ENCODE assay signal across 18 mouse cellular contexts in the genomic region with DNA sequence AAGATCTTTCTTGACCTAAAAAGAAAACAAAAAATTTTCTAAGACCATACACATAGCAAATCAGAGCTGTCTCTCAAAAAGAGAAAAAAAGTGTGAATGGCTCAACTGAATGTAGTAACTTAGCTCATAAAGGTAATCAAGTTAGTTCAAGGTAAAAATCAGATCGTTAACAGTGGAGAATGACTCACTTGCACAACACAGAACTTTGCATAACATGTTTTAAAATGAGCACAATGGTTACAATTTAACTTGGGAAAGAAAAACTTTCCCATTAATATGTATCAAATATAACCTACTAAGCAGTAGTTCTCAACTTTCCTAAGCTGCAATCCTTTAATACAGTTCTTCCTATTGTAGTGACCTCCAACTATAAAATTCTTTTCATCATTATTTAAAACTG. TPM values are rescaled to one million over a fixed set of nuclear protein-coding genes. Genes with fewer than 3 reads are reported as not detected.
"Had no signal": no experiment of that assay in that cellular context is flagged by ENCODE, and none has a peak within 500 bp of the region (broad histone marks: within the 10 kb centered on the region; RNA-seq: fewer than 3 reads in every experiment).

No protein-coding gene starts in this region.

- H3K4me2 ChIP-seq: neural tube, embryonic 15.5 days; stomach, embryonic 15.5 days had no signal

- H3K9me3 ChIP-seq: neural tube, embryonic 15.5 days; stomach, embryonic 15.5 days had no signal

- H3K4me3 ChIP-seq: neural tube, embryonic 15.5 days; stomach, embryonic 15.5 days had no signal

- H3K9ac ChIP-seq: neural tube, embryonic 15.5 days; stomach, embryonic 15.5 days had no signal

- DNase-seq: retina, postnatal 1 day; right cerebral cortex, adult 18-20 months; right cerebral cortex, postnatal 14 days; right cerebral cortex, postnatal 25 days; right cerebral cortex, postnatal 4 days; spleen, adult 18-20 months; thymus, adult 18-20 months; thymus, adult 2 months; thymus, postnatal 14 days; thymus, postnatal 25 days; thymus, postnatal 36 days; thymus, postnatal 4 days had no signal

- H3K27me3 ChIP-seq: neural tube, embryonic 15.5 days; stomach, embryonic 15.5 days had no signal

- H3K27ac ChIP-seq: neural tube, embryonic 15.5 days; stomach, embryonic 15.5 days; stomach, postnatal 0 days had no signal

RNA-seq across cellular contexts. Expression of gene Masp2, which starts 18.4 kb away (rescaled TPM):
- polyA plus RNA-seq: stomach, embryonic 14.5 days had no signal

RNA-seq across cellular contexts. Expression of gene Gm572, which starts 22.4 kb away (rescaled TPM):
- polyA plus RNA-seq: neural tube, embryonic 14.5 days; neural tube, embryonic 15.5 days; stomach, embryonic 14.5 days; thymus, postnatal 0 days had no signal
